Mouse (Mus musculus): ENCODE measurements around the gene Tmem151a.

- TF ChIP-seq MAX (IDR thresholded peaks at IDR 0.05; ENCODE audit: low read depth) = no peak
- TF ChIP-seq POLR2A (IDR thresholded peaks at IDR 0.05; ENCODE audit: insufficient read length, low read depth) = peak; percentile 68
- no peak for TF ChIP-seq TCF12 (IDR thresholded peaks at IDR 0.05; ENCODE audit: insufficient read depth, poor library complexity, severe bottlenecking)
- TF ChIP-seq REST (IDR thresholded peaks at IDR 0.05; ENCODE audit: insufficient read depth, insufficient read length) = no peak
- TF ChIP-seq USF1 (IDR thresholded peaks at IDR 0.05; ENCODE audit: low read depth) = no peak
- TF ChIP-seq MYOG (IDR thresholded peaks at IDR 0.05; ENCODE audit: control insufficient read depth in 1 of 3, insufficient read depth in 1 of 3, insufficient read length in 2 of 3, low read depth in 2 of 3) = peak in 1 of 3 experiments; percentile 55
These were observed 35.1 kb downstream of the Tmem151a start, which contains the start of gene Rin1 for GRCm38 (mm10) chr19:5050047-5050905.
